Mouse (Mus musculus): ENCODE measurements at regions not wholly inside any gene's neighbourhood (a gene's known extent, or its start where the extent isn't known, plus 50 kb on each side); places are given as distances from the start of the nearest gene placed in this dataset.
A peak's percentile ranks its signal among the peaks of the same experiment; 100 is the strongest.

GRCm38 (mm10) chr13:112120346-112120745 lies 167.9 kb upstream of the Ankrd55 start:
- DNase-seq (ENCODE audit: low spot score in 2 of 2): no peak

GRCm38 (mm10) chr13:112121110-112121509 lies 167.1 kb upstream of the Ankrd55 start:
- no peak for DNase-seq (ENCODE audit: low spot score in 2 of 2)

GRCm38 (mm10) chr13:112122842-112123373 lies 165.3 kb upstream of the Ankrd55 start:
- no peak for DNase-seq (ENCODE audit: low spot score in 2 of 2)

- no peak for DNase-seq (ENCODE audit: low spot score in 2 of 2)
These were observed 162.3 kb upstream of the Ankrd55 start for GRCm38 (mm10) chr13:112125769-112126469.

GRCm38 (mm10) chr13:112130220-112130619 lies 158.0 kb upstream of the Ankrd55 start:
- DNase-seq (ENCODE audit: low spot score in 2 of 2): no peak

- DNase-seq (ENCODE audit: low spot score in 2 of 2): no peak
These were observed 157.5 kb upstream of the Ankrd55 start for GRCm38 (mm10) chr13:112130774-112131173.

GRCm38 (mm10) chr13:112131191-112131590 lies 157.1 kb upstream of the Ankrd55 start:
- peak in 1 of 2 experiments; percentile 67 for DNase-seq (ENCODE audit: low spot score in 2 of 2)

- no peak for DNase-seq (ENCODE audit: low spot score in 2 of 2)
These were observed 154.5 kb upstream of the Ankrd55 start for GRCm38 (mm10) chr13:112133736-112134135.

GRCm38 (mm10) chr13:112134701-112135100 lies 153.6 kb upstream of the Ankrd55 start:
- peak in 1 of 2 experiments; percentile 28 for DNase-seq (ENCODE audit: low spot score in 2 of 2)

- DNase-seq (ENCODE audit: low spot score in 2 of 2): no peak
These were observed 152.5 kb upstream of the Ankrd55 start for GRCm38 (mm10) chr13:112135777-112136176.

GRCm38 (mm10) chr13:112136850-112137249 lies 151.4 kb upstream of the Ankrd55 start:
- no peak for DNase-seq (ENCODE audit: low spot score in 2 of 2)

- DNase-seq (ENCODE audit: low spot score in 2 of 2): no peak
These were observed 147.4 kb upstream of the Ankrd55 start for GRCm38 (mm10) chr13:112140871-112141270.

- no peak for DNase-seq (ENCODE audit: low spot score in 2 of 2)
These were observed 143.6 kb upstream of the Ankrd55 start for GRCm38 (mm10) chr13:112144393-112145348.

GRCm38 (mm10) chr13:112152614-112153550 lies 135.4 kb upstream of the Ankrd55 start:
- DNase-seq (ENCODE audit: low spot score in 2 of 2): peak; percentile 16 to 65

- DNase-seq (ENCODE audit: low spot score in 2 of 2): no peak
These were observed 134.5 kb upstream of the Ankrd55 start for GRCm38 (mm10) chr13:112153681-112154127.

- no peak for DNase-seq (ENCODE audit: low spot score in 2 of 2)
These were observed 128.7 kb upstream of the Ankrd55 start for GRCm38 (mm10) chr13:112159430-112160172.

GRCm38 (mm10) chr13:112160173-112160641 lies 128.0 kb upstream of the Ankrd55 start:
- peak; percentile 48 to 81 for DNase-seq (ENCODE audit: low spot score in 2 of 2)

- DNase-seq (ENCODE audit: low spot score in 2 of 2): no peak
These were observed 127.5 kb upstream of the Ankrd55 start for GRCm38 (mm10) chr13:112160726-112161125.

GRCm38 (mm10) chr13:112161886-112162285 lies 126.4 kb upstream of the Ankrd55 start:
- no peak for DNase-seq (ENCODE audit: low spot score in 2 of 2)

GRCm38 (mm10) chr13:112165921-112166320 lies 122.3 kb upstream of the Ankrd55 start:
- DNase-seq (ENCODE audit: low spot score in 2 of 2): peak; percentile 22 to 41
